Mouse (Mus musculus): ENCODE measurements around the gene Pakap. TPM values are rescaled to one million over a fixed set of nuclear protein-coding genes. Genes with fewer than 3 reads are reported as not detected.

The Pakap gene
- polyA plus RNA-seq, 1 experiment from 2014 or later: 4.7 TPM

GRCm38 (mm10) chr4:57824626-57825240, 256.8 kb downstream of the Pakap start:
- WGBS: 4% methylated on average over 8 of the region's 8 CpGs
- H3K27me3 ChIP-seq: no peaks in the 10 kb centered on the region
- no peaks in the 10 kb centered on the region for H3K36me3 ChIP-seq (ENCODE audit: poor library complexity, severe bottlenecking)
- peak; percentile 54; the same call in 1 of the 2 replicates for ATAC-seq
- H3K4me3 ChIP-seq: no peak overlapping the region
- H3K9me3 ChIP-seq (replicated peaks): no peaks in the 10 kb centered on the region
- peak overlapping the region; percentile 59 for H3K27ac ChIP-seq
- H3K9ac ChIP-seq: no peak overlapping the region
- H3K4me1 ChIP-seq: peaks cover 36% of the 10 kb centered on the region
- no peak overlapping the region for H3K4me2 ChIP-seq

GRCm38 (mm10) chr4:57826272-57826671, 258.3 kb downstream of the Pakap start:
- H3K27ac ChIP-seq: no peak overlapping the region
- no peak overlapping the region for H3K9ac ChIP-seq
- no peak overlapping the region for H3K4me3 ChIP-seq
- peaks cover 38% of the 10 kb centered on the region for H3K4me1 ChIP-seq
- H3K9me3 ChIP-seq (replicated peaks): no peaks in the 10 kb centered on the region
- ATAC-seq: no peak
- H3K4me2 ChIP-seq: no peak overlapping the region
- no peaks in the 10 kb centered on the region for H3K27me3 ChIP-seq
- H3K36me3 ChIP-seq (ENCODE audit: poor library complexity, severe bottlenecking): no peaks in the 10 kb centered on the region
- WGBS: 87% methylated on average over 7 of the region's 7 CpGs

DNA sequence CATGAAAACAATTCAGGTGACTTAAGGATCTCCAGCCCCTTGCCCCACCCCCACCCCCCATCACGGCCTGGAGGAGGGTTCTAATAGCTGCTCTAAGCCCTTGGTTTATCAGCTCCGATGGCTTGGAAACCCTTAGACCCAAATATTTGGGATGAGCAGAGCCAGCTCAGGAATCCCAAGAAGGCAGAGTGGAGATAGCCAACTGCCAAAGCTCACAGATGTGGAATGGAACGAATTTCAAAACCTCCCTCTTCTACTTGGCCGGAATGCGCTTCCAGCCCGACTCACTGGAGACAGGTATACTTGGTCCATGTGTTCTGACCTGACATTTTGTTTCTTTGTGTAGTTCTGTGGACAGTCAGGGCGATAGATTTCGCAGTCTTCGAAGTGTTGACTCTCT, 261.2 kb downstream of the Pakap start:
- 73% methylated on average over 9 of the region's 9 CpGs for WGBS
- H3K27me3 ChIP-seq: no peaks in the 10 kb centered on the region

DNA sequence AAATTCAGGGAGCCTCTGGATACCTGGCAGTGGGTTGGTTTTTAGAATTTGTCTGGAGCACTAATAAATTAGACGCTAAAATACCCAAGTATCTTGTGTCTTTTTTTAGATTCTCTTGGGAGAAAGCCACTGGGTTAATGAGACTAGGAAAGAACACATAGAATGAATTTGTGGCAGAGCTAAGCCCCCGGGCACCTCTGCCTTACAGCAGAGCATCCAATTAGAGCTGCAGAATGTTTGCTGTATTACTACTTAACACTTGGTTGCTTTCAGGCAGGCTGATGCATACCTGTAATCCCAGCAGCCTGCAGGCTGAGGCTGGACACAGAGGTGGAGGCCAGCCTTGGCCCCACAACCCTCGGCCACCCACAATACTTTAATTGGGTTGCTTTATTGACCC, 261.8 kb downstream of the Pakap start:
- Histone ChIP-seq H3K9ac (no peak overlapping the region), H3K4me3 (no peak overlapping the region), H3K27me3 (no peaks in the 10 kb centered on the region), H3K4me1 (peaks cover 17% of the 10 kb centered on the region), H3K27ac (0 out of 2 replicates have a peak overlapping the region, but pooled peaks have one; percentile 1), H3K36me3 (ENCODE audit: poor library complexity, severe bottlenecking) (no peaks in the 10 kb centered on the region), H3K4me2 (no peak overlapping the region), H3K9me3 (replicated peaks) (no peaks in the 10 kb centered on the region)
- WGBS: 40% methylated on average over 3 of the region's 3 CpGs
- peak; percentile 71 for ATAC-seq

More for the DNA sequence above, 261.2 kb downstream of the Pakap start:
- no peaks in the 10 kb centered on the region for H3K36me3 ChIP-seq (ENCODE audit: poor library complexity, severe bottlenecking)
- H3K27ac ChIP-seq: no peak overlapping the region
- no peaks in the 10 kb centered on the region for H3K9me3 ChIP-seq (replicated peaks)
- no peak for ATAC-seq
- H3K4me1 ChIP-seq: peaks cover 23% of the 10 kb centered on the region
- H3K4me3 ChIP-seq: no peak overlapping the region
- H3K4me2 ChIP-seq: no peak overlapping the region
- no peak overlapping the region for H3K9ac ChIP-seq

GRCm38 (mm10) chr4:57832318-57832717, 264.3 kb downstream of the Pakap start:
- Histone ChIP-seq H3K4me3 (no peak overlapping the region), H3K4me1 (0 out of 2 replicates have a peak, but pooled peaks cover 6% of the 10 kb centered on the region), H3K9ac (no peak overlapping the region), H3K27me3 (no peaks in the 10 kb centered on the region), H3K36me3 (ENCODE audit: poor library complexity, severe bottlenecking) (no peaks in the 10 kb centered on the region), H3K27ac (no peak overlapping the region), H3K9me3 (replicated peaks) (no peaks in the 10 kb centered on the region), H3K4me2 (no peak overlapping the region)
- no peak for ATAC-seq
- WGBS: 61% methylated on average over 7 of the region's 7 CpGs

DNA sequence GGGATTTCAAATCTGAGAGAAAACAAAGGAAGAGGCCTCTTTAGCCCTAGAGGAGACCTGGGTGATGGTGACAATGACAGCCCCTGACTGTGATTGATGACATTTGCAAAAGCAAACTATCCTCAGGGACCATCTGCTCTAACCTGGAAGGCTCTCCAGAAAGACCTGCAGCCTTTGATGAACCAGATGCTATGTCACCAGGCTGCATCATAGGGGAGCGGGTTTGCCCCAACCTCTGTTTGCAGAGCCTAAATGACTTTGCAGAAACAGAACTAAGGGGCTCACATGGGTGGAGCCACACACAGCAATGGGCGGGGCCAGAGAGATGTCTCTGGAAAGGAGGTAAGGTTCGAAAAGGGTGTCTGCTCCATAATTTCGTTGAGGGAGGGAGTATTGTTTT, 265.1 kb downstream of the Pakap start:
- no peak for ATAC-seq
- Histone ChIP-seq H3K4me2 (no peak overlapping the region), H3K9me3 (replicated peaks) (no peaks in the 10 kb centered on the region), H3K4me3 (no peak overlapping the region), H3K9ac (no peak overlapping the region), H3K27ac (no peak overlapping the region), H3K4me1 (0 out of 2 replicates have a peak, but pooled peaks cover 6% of the 10 kb centered on the region), H3K36me3 (ENCODE audit: poor library complexity, severe bottlenecking) (no peaks in the 10 kb centered on the region), H3K27me3 (no peaks in the 10 kb centered on the region)
- WGBS: 79% methylated on average over 4 of the region's 4 CpGs

DNA sequence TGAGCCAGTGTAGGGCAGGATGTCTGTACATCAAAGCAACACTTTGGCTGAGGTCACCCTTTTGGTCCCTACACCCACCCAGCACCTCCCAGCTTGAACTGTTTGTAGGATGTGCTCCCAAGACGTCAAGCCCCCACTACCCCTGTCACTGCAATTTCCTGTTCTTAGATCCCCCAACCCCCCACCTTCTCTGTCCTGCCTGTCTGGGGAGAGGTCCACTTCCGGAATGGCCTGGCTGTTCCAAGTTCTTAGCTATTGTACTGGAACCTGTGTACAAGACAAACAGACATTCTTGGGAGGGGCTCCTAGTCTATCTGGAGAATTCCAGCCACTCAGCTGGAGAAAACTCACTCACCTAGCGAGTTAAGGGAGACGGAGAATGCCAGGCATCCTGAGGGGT, 266.2 kb downstream of the Pakap start:
- no peak overlapping the region for H3K4me2 ChIP-seq
- no peak overlapping the region for H3K27ac ChIP-seq
- ATAC-seq: no peak
- no peak overlapping the region for H3K4me3 ChIP-seq
- 85% methylated on average over 4 of the region's 4 CpGs for WGBS
- no peaks in the 10 kb centered on the region for H3K36me3 ChIP-seq (ENCODE audit: poor library complexity, severe bottlenecking)
- no peak overlapping the region for H3K9ac ChIP-seq
- no peaks in the 10 kb centered on the region for H3K9me3 ChIP-seq (replicated peaks)
- H3K27me3 ChIP-seq: no peaks in the 10 kb centered on the region
- 0 out of 2 replicates have a peak, but pooled peaks cover 6% of the 10 kb centered on the region for H3K4me1 ChIP-seq

DNA sequence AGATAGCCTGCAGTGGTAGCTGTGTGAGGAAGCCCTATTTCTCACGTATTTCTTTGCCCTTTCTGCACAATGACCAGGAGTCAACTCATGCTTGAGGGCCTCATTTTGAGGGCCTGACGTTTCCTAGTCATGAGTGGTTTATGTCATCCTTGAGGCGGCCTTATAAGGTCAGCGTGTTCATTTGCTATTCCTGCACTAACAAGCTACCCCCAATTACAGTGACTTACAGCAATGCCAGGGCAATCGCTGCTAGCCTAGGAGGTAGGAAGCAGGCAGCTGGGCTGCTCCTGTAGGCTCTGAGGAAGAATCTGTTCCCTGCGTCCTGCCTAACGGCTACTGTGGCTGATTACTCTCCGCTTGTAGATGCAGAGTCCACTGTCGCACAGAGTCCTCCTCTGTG, 269.1 kb downstream of the Pakap start:
- H3K27me3 ChIP-seq: no peaks in the 10 kb centered on the region
- H3K9me3 ChIP-seq (replicated peaks): no peaks in the 10 kb centered on the region
- H3K4me1 ChIP-seq: no peaks in the 10 kb centered on the region
- H3K4me2 ChIP-seq: no peak overlapping the region
- no peaks in the 10 kb centered on the region for H3K36me3 ChIP-seq (ENCODE audit: poor library complexity, severe bottlenecking)
- no peak for ATAC-seq
- H3K27ac ChIP-seq: no peak overlapping the region
- WGBS: 79% methylated on average over 9 of the region's 9 CpGs
- H3K9ac ChIP-seq: no peak overlapping the region
- no peak overlapping the region for H3K4me3 ChIP-seq

DNA sequence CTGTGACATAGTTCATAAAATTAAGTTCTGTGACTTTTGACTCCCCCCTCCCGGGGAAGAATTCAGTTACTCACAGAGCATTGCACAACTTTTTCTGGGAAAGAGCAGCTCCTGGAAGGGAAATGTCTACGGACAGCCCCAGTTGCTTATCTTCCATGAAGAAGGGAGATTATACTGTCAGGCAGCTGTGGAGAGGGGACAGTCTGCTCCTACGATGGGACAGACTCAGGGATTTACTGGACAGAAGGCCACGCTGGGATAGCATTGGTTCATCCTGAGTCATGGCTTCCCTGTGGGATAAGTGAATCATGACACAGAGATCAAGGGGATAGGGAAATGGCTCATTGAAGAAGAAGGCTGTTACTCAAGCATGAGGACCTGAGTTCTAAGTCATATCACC, 271.4 kb downstream of the Pakap start:
- Histone ChIP-seq H3K4me3 (no peak overlapping the region), H3K9me3 (replicated peaks) (no peaks in the 10 kb centered on the region), H3K4me2 (no peak overlapping the region), H3K27ac (no peak overlapping the region), H3K4me1 (no peaks in the 10 kb centered on the region), H3K9ac (no peak overlapping the region), H3K27me3 (no peaks in the 10 kb centered on the region), H3K36me3 (ENCODE audit: poor library complexity, severe bottlenecking) (no peaks in the 10 kb centered on the region)
- no peak for ATAC-seq
- WGBS: 79% methylated on average over 4 of the region's 4 CpGs

DNA sequence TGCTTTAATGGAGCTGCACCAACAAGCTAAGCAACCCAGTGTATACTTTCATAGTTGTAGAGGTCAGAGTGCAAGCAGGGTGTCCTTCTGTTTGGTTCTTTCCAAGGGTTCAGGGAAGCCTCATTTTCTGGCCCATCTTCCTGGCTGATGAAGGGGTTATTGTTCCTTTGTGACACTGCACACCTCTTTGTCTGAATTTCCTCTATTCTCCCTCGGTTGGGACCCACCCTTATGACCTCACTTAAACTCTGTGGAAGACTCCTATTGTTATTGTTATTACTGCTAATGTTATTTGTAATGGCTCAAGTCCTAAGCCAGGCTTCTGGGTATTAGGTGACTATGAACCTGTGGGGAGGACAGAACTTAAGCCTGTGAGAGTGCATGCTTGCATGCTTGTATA, 273.9 kb downstream of the Pakap start:
- Histone ChIP-seq H3K27ac (no peak overlapping the region), H3K4me2 (no peak overlapping the region), H3K36me3 (ENCODE audit: poor library complexity, severe bottlenecking) (no peaks in the 10 kb centered on the region), H3K9ac (no peak overlapping the region), H3K9me3 (replicated peaks) (no peaks in the 10 kb centered on the region), H3K4me1 (peaks cover 21% of the 10 kb centered on the region), H3K4me3 (no peak overlapping the region), H3K27me3 (no peaks in the 10 kb centered on the region)
- 21% methylated on average over 1 of the region's 1 CpGs for WGBS
- no peak for ATAC-seq

DNA sequence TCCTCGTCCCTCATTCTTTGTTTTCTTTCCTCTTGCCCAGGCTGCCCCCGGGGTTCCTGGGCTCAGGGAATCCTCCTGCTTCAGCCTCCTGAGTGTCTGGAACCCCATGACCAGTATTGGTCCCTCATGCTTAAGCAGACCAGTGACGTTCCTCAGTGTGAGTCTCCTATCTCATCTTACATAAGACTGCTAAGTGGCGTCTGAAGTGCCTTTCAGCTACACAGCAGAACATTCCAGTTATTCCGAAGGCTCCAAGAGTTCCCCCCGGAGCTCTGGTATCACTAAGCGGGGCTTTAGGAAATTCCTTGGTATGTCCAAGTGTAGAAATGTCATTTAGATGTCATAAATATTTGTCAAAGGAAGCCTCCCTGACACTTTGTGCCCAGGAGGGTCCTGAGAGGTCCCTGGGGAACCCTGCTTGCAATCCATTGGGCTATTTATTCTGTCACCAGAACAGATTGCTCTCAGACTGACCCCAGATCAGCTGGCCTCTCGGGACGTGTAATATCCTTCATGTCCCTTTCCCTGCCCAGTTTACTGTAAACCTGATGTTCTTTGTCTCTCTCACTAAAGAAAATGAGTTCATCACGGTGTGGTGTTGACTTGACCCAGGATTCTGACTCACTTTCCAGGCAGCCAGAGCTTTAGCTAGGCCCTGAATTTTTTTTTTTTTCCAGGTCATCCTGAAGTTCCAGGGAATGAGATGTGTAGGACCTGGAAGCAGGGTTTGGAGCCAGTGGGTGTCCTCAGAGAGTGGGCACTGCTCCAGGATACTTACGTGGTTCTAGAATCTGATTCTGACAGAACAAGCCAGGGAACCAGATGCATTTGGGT, 274.7 kb downstream of the Pakap start:
- Histone ChIP-seq H3K9ac (no peak overlapping the region), H3K27ac (no peak overlapping the region), H3K9me3 (replicated peaks) (no peaks in the 10 kb centered on the region), H3K4me3 (no peak overlapping the region), H3K27me3 (no peaks in the 10 kb centered on the region), H3K36me3 (ENCODE audit: poor library complexity, severe bottlenecking) (no peaks in the 10 kb centered on the region), H3K4me2 (no peak overlapping the region), H3K4me1 (peaks cover 26% of the 10 kb centered on the region)
- ATAC-seq: no peak
- 91% methylated on average over 11 of the region's 11 CpGs for WGBS

DNA sequence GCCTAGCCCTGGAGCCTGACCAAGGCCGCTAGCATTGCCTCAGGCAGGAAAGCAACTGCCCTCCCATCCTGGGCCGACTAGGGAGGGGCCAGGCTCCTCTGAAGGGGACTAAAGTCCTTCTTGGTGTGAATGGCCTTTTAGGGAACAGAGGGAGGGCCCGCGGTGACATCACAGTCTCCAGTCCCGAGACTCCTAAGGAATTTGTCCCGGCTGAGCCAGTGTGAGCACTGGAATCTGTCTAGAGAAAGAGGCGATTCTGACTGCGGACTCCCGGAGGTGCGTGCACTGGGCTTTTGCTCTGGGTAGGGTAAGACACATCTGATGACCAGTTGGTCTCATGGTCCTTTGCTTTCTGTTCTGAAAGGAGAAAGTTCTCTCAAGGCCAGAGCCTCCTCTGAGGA, 277.1 kb downstream of the Pakap start:
- H3K4me3 ChIP-seq: peak overlapping the region; percentile 1; the same call in 1 of the 2 replicates
- H3K9ac ChIP-seq: peak overlapping the region; percentile 12
- H3K27me3 ChIP-seq: no peaks in the 10 kb centered on the region
- 2% methylated on average over 10 of the region's 10 CpGs for WGBS
- H3K27ac ChIP-seq: 0 out of 2 replicates have a peak overlapping the region, but pooled peaks have one; percentile 8
- peaks cover 26% of the 10 kb centered on the region for H3K4me1 ChIP-seq
- no peaks in the 10 kb centered on the region for H3K9me3 ChIP-seq (replicated peaks)
- ATAC-seq: peak; percentile 77
- peak overlapping the region; percentile 49 for H3K4me2 ChIP-seq
- no peaks in the 10 kb centered on the region for H3K36me3 ChIP-seq (ENCODE audit: poor library complexity, severe bottlenecking)

Data from forebrain, embryonic 13.5 days (tissue).